Mouse (Mus musculus): Measurements from ENCODE around the gene Amd1.

Gene Amd1

DNA sequence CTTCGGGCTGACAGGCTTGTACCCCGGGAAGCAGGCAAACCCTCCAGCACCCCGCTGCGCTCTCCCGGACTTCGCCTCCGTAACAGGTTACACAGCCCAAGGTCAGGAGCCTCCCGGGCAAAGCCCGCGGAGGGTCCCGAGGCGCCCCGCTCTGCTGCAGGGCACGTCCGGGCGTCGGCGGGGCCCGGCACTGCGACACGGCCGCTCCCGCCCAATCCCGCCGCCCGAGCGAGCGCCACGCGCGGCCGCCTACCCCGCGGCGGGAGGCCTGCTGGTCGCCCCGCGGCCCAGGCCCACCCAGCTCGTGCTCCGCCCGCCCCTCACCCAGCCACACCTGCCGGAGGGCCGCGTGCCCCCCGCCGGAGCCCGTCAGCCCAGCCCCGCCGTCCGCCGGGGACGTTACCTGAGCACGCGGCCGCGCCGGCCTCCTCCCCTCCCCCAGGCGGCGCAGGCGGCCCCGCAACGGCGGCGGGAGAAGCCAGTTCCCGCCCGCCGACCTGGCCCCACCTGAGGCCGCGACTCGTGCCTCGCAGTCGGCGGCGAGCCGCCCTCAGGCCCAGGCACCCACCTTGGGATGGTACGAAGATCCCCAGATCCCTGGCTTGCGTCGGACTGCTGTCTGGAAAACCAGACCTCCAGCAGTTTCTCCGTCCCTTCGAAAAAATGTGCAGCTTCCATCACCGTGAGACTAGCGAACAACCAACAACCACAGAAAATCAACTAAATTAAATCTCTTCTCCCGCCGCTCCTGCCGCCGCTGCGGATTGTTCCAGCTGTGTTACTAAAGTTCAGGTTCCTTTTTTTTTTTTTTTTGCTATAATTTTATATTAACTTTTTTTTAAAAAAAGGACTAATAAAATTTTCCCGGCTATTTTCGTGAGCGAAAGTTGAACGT lies 558 bp downstream of the Amd1 start:
- DNase-seq (ENCODE audit: low spot score in 2 of 2) = peak; percentile 21 to 37

DNA sequence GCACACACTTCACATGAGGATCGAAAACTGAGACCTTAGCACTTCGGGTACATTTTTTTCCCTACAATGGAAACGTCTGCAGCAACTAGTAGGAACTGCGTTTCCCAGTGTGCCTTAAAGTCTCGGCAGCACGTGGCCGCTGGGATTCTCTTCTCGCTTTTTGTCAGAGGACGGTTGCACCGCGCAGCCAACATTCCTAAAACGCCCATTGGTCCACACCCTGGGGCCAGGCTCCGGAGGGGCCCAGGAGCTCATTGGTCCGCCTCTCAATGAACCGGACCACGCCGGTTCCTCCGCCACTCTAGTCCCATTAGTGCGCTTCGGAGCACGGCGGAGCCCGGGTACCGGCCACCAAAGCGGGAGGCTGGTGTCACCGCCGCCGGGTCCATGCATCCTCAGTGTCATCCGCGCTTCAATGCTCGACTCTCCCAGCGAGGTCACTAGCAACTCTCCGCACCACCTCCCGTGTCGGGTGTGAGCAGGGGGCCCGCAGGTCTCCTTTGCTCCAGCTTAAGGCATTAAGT lies 1.3 kb downstream of the Amd1 start:
- DNase-seq (ENCODE audit: low spot score in 2 of 2) = peak; percentile 87 to 89

GRCm38 (mm10) chr10:40292640-40293039 lies 9.3 kb downstream of the Amd1 start:
- DNase-seq (ENCODE audit: low spot score in 2 of 2) = no peak

DNA sequence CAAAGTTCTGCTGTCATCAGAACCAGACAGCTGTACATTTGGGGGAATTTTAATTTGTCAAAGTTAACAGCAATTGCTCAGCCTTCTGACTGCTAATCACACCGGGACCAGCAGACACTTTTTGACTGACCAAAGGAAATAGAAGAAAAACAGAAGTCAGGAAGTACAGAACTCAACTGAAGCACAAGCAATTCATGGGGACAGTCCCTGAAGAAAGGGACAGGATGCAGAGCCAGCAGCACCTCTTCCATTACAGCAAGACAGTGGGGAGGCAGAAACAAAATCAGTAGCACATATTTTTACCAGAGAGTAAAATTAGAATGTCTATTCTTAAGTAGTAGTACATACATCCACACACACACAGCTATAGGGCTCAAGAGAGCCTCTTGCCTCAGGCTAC lies 15.2 kb downstream of the Amd1 start:
- DNase-seq (ENCODE audit: low spot score in 2 of 2) = no peak

DNA sequence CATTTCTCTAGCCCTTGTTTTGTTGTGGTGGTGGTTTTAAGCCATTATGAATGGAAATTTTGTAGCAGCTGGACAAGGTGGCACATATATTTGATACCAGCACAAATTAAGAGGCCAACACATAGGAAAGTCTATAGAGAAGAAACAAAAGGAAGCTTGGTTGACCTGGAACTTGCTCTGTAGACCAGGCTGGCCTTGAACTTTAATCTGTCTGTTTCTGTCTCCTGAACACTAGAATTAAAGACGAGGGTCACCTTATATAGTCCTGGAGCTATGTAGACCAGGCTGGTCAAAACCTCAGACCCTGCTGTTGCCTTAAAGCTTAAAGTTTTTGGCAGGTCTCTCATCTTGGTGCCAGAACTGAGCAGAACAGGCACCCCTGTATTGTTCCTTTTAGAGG lies 16.4 kb downstream of the Amd1 start:
- DNase-seq (ENCODE audit: low spot score in 2 of 2) = no peak

GRCm38 (mm10) chr10:40284997-40285396 lies 17.0 kb downstream of the Amd1 start:
- no peak for DNase-seq (ENCODE audit: low spot score in 2 of 2)

DNA sequence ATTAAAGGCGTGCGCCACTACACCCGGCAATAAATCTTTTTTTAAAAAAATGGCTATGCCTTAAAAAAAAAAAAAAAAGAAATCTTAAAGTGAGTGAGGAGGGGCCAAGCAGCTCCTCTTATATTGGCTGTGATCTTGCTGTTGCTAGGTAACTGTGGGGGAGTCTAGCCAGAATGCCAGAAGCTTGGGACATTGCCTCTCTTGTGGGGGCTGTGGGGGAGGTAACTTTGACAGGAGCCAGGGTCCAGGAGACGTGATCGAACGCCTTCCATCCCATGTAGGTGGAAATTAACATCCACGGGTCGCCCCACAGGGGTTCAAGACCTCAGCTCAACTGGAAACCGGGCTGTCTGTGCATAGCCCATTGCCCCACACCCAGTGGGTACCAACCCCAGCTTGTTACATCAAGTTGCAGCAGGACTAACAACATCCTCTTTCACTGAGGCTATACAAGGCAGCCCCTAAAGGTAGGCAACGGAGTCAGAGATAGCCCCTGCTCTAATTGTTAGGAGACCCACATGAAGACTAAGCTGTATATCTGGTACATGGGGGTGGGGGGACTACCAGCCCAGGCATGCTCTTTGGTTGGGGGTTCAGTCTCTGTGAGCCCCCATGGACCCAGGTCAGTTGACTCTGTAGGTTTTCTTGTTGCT lies 17.7 kb downstream of the Amd1 start:
- DNase-seq (ENCODE audit: low spot score in 2 of 2) = no peak

DNA sequence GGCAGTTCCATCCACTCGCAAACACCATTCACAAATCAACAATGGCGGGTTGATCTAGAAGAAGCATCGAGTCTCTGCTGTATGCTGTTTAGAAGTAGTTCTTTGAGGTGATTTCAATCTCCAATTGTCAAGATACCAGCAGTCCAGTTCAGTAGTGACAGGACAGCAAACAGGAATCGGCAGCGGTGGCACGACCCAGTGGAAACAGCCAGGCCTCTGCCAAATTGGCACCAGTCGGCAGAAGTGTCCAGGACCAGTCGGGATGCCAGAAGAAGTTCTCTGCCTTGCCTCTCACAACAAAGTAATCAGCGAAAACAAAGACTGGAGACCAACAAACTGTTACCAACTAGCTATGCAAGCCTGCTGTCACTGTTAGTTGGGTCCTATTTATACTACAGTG lies 18.4 kb downstream of the Amd1 start:
- DNase-seq (ENCODE audit: low spot score in 2 of 2) = no peak

- DNase-seq (ENCODE audit: low spot score in 2 of 2) = no peak
These were observed 20.4 kb downstream of the Amd1 start for GRCm38 (mm10) chr10:40281565-40281964.

DNA sequence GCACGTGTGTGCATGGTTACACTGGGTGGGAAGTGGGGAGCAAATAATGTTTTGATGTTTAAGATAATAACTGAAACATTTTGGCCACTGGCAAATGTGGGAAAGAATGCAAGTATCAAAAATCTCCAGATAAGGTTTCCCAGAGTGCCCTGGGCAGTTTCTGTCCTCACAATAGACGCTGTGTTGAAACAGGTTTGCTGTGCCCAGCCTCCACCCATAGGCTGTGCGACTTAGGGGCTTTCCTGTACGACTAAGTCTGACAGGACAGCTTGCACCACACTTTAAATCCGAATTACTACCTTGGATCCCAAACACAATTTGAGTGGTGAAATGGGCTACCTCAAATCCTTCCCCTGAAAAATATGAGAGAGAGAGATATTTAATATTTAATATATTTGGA lies 23.7 kb downstream of the Amd1 start:
- DNase-seq (ENCODE audit: low spot score in 2 of 2) = no peak

GRCm38 (mm10) chr10:40275991-40276390 lies 26.0 kb downstream of the Amd1 start:
- DNase-seq (ENCODE audit: low spot score in 2 of 2) = no peak

GRCm38 (mm10) chr10:40273938-40274337 lies 28.0 kb downstream of the Amd1 start:
- DNase-seq (ENCODE audit: low spot score in 2 of 2) = no peak

DNA sequence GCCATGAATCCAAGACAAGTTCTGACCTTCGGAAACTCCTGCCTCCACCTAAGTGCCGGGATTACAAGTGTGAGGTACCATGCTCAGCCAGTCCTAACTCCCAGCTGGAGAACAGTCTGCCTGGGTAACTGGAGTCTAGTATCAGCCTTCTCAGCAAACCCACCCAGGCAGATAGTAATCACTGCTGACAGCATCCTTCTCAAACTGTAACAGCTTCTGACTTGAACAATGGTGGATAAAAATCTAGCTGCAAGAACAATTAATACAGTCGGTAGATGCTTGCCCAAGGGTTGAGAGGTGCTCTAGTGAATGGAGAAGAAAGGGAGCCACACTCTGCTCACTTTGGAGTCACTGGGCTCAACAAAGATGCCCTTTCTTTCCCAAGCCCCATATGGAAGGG lies 30.8 kb downstream of the Amd1 start:
- DNase-seq (ENCODE audit: low spot score in 2 of 2) = no peak

DNA sequence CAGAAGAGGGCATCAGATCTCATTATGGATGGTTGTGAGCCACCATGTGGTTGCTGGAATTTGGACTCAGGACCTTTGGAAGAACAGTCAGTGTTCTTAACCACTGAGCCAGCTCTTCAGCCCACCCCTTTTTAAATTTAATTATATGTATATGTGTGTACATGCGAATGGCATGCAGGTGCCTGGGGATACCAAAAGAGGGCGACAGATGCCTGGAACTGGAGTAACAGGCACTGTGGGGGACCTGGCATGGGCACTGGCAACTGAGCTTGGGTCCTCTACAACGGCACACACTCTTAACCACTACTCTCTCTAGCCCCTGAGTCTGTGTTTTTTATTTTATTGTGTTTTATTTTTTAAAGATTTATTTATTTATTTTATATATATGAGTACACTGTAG lies 37.1 kb downstream of the Amd1 start:
- no peak for DNase-seq (ENCODE audit: low spot score in 2 of 2)

- DNase-seq (ENCODE audit: low spot score in 2 of 2) = no peak
These were observed 38.3 kb downstream of the Amd1 start for GRCm38 (mm10) chr10:40263691-40264090.

- no peak for DNase-seq (ENCODE audit: low spot score in 2 of 2)
These were observed 39.8 kb downstream of the Amd1 start for GRCm38 (mm10) chr10:40262200-40262599.

GRCm38 (mm10) chr10:40260305-40260704 lies 41.7 kb downstream of the Amd1 start:
- DNase-seq (ENCODE audit: low spot score in 2 of 2) = no peak

DNA sequence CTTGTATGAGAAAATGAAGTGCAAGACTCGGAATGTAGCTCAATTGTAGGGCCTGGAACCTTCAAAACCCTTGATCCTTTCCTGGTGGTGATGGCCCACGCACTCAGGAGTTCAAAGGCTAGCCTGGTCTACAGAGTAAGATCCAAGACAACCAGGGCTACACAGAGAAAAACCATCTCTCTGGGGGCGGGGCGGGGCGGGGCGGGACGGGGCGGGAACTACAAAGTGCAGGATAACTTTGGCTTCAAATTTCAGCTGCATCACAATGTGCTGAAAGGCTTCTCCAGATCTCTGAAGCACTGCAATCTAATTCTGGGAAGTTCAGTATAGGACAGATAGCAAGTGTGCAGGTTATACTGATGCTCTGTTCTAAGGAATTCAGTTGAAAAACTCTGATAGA lies 42.4 kb downstream of the Amd1 start:
- no peak for DNase-seq (ENCODE audit: low spot score in 2 of 2)

GRCm38 (mm10) chr10:40258976-40259375 lies 43.0 kb downstream of the Amd1 start:
- peak; percentile 16 to 53 for DNase-seq (ENCODE audit: low spot score in 2 of 2)

GRCm38 (mm10) chr10:40258401-40258966 lies 43.5 kb downstream of the Amd1 start:
- DNase-seq (ENCODE audit: low spot score in 2 of 2) = peak; percentile 64 to 66

DNA sequence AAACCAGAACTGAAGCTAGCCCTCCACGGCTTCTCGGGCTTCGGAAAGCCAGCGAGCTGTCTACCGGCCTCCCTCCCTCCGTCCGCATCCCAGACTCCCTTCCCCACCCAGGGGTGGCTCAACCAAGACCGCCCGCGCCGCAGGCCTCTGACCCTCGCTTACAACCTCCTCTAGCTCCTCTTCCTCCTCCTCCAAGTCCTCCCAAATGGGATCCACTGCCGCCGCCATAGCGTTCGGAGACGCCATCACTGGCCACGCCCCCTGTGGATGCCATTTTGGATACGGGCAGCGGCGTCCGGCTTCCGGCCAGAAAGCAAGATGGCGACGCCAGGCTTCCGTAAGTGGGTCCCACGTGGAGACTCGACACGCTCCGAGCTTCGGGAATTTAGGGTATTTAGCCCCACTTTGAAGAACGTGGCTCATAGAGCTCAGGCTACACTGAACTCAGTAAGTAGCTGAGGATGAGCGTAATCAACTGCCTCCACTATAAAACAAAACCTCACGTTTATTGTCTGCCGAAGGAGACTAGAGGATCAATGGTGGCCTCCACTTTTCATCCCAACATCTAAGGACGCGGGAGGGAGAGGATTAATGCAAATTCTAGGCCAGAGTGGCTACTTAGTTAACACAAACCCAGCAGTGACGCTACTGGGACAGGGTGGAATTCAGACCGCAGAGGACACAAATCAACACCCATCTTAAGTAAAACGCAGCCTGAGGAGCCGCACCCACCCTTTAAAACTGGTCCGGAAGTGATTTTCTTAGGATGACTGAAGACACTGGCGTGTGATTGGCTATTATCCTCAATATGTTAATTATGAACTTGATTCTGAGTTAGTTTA lies 44.4 kb downstream of the Amd1 start, which contains the start of gene Gtf3c6:
Gene Gtf3c6 (minus strand): TSS at position 695 of the 842 bp plus-strand sequence.
- peak; percentile 89 to 92 for DNase-seq (ENCODE audit: low spot score in 2 of 2)

DNA sequence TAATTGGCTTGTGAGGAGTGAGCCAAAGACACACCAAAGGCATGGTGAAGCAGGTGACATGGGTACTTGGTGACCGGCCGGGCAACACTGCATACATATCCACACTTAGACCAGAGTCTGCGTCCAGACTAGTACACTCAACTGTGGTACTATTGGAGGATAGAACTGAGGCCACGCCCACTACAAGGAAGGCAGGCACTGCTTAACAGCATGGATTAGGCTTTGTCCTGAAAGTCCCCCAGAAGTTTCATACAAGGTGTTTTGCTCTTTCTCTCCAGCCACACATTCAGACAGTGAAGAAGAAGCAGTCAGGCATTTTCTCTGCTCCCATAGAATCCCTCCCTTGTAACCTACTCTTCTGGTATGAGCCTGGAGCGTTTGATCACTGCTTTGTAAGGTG lies 45.3 kb downstream of the Amd1 start:
- peak; percentile 35 to 49 for DNase-seq (ENCODE audit: low spot score in 2 of 2)

All from heart, adult 9 months (tissue).